Mouse (Mus musculus) lung, postnatal 0 days (tissue): ENCODE data around the gene Ctdsp2.

ENCODE experiments used
- CTCF ChIP-seq: IDR thresholded peaks from 2 replicates; pipeline ENCODE4 v1.5.1; 2016; ENCODE audit warnings: antibody characterized with exemption, mild to moderate bottlenecking
- EP300 ChIP-seq: IDR thresholded peaks from 2 replicates; pipeline ENCODE4 v1.6.1; 2016; ENCODE audit warnings: antibody characterized with exemption, mild to moderate bottlenecking, control low read depth

DNA sequence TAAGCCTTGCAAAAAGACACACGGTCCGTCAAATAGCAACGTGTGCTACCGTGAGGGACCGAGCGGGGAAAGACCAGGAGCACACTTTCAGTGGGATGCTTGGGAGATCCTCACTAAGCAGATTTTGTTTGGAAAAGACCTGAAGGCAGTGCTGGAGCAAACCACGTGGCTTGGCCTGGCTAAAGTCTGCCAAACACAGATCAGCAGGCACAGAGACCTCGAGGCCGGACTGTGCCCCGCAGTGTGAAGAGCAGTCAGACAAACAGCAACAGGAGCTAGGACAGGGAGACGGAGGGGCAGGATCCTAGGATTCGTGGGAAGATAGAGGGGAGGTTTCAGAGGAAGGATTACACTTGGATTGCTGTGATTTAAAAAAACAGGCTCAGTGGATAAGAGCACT, 57.8 kb downstream of the Ctdsp2 start:
- no peak for TF ChIP-seq CTCF
- TF ChIP-seq EP300: no peak
